Mouse (Mus musculus) stomach, postnatal 0 days (tissue): ENCODE results near the gene Rras2.

ENCODE experiments used
- CTCF ChIP-seq: IDR thresholded peaks from 2 replicates; pipeline ENCODE4 v1.5.1; 2016; ENCODE audit warnings: antibody characterized with exemption, low read depth, mild to moderate bottlenecking, moderate library complexity
- EP300 ChIP-seq: optimal IDR thresholded peaks from 2 replicates; pipeline ENCODE3; 2016; ENCODE audit warnings: antibody characterized with exemption

- no peak for TF ChIP-seq CTCF
- no peak for TF ChIP-seq EP300
Observed at GRCm38 (mm10) chr7:114043929-114044549, 73.5 kb downstream of the Rras2 start.
